Mouse (Mus musculus) macrophage (primary cell): ENCODE results near the gene Eif4e2. TPM values are rescaled to one million over a fixed set of nuclear protein-coding genes. Genes with fewer than 3 reads are reported as not detected.

Experiments used
- H3K27ac ChIP-seq: fragments of 350-480 bp; formaldehyde crosslinking; 2 replicates; pipeline ENCODE4 v1.9.0; 2021
- H3K36me3 ChIP-seq: fragments of 350-480 bp; formaldehyde crosslinking; 2 replicates; pipeline ENCODE4 v1.9.0; 2021; ENCODE audit errors: inconsistent target
- H3K4me3 ChIP-seq: fragments of 350-480 bp; formaldehyde crosslinking; 2 replicates; pipeline ENCODE4 v1.9.0; 2021; ENCODE audit errors: inconsistent target
- H3K79me2 ChIP-seq: fragments of 350-480 bp; formaldehyde crosslinking; 2 replicates; pipeline ENCODE4 v1.9.0; 2021; ENCODE audit errors: inconsistent target
- WGBS: methylation state at CpG from one replicate; pipeline ENCODE4 v1.1.7; 2026; ENCODE audit warnings: inconsistent platforms; ENCODE audit not compliant: missing documents; 5-methylcytosine and 5-hydroxymethylcytosine counted together
- polyA plus RNA-seq: library from polyadenylated mRNA; stranded (reverse); fragments of 250-400 nt; gene quantifications from 3 replicates; pipeline ENCODE4 v1.2.4, GENCODE M21; 2018; ENCODE audit warnings: inconsistent platforms
- total RNA-seq, 78 experiments: library from RNA; depleted of rRNA; stranded (reverse); fragments of 250-400 nt; gene quantifications; 1 replicate in 9 of 78; 2 replicates in 24 of 78; 3 replicates in 43 of 78; 4 replicates in 2 of 78; pipeline ENCODE4 v1.2.4; 2018; ENCODE audit warnings: inconsistent platforms in 56 of 78

The Eif4e2 gene
- 100 to 1,000 TPM in 7 of 26 experiments, 10 to 100 TPM in 19; 70.1 to 123 (median 96.7) TPM for total RNA-seq (2018; cell fraction: chromatin; rRNA removed)
- 100 to 1,000 TPM in 6 of 26 experiments, 10 to 100 TPM in 20; 81.1 to 137 (median 91.7) TPM for total RNA-seq (2018; cell fraction: cytosol; rRNA removed)
- total RNA-seq (2018; cell fraction: nucleus; rRNA removed): 100 to 1,000 TPM in 1 of 26 experiments, 10 to 100 TPM in 25; 61.8 to 110 (median 73.3) TPM
- polyA plus RNA-seq: 76.8 to 143 TPM (median 95.4 TPM) in 3 replicates

DNA sequence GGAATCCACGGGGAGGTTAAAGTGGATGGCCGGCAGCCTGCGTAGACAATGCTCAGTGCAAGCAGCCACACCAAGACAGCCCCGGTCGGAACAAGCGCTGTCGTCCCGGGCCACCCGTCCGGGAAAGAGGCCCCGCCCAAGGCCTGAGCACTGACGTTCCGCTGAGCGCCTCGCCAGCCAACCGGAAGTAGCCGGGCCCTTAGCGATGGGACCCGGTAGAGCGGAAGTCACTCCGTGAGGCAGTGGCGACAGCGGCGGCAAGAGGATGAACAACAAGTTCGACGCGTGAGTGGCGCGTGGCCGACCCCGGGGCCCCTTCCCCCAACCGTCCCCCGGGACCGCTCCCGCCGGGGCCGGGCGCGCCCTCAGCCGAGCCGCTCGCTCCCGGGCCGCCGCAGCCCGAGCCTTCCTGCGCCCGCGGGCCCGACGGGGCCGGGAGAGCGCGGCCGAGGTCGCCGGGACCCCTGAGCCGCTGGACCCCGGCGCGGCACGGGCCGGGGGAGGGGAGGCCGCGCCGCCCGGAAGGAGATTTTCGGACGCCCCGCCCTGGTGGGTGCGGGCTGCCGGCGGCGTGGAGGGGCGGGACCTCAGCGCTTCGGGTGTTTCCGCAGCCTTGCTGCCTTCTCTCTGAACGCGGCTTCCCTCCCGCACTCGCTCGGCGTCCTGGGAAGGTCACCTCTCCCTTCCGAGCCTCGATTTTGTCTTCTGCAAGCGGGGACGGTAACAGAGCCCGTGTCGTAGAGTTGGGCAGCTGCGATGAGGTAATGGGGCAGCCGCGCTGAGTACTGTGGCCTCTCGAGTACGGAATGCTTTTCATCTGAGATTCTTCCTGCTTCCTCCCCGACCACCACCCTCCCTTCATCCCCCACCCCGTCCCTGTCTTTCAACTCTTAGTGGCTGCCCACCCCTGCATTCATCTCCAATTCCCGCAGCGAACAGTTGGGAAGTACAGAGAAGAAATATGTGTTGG, at the start of gene Eif4e2:
Gene Eif4e2, plus strand, starts transcription at position 180 of the 970 bp plus-strand sequence.
- under 1% methylated on average over 93 of the region's 99 CpGs for WGBS
- peak within 1 kb of the TSS; percentile 89 for H3K4me3 ChIP-seq
- peak within 1 kb of the TSS; percentile 61 for H3K27ac ChIP-seq
- H3K36me3 ChIP-seq: no peaks in the 10 kb centered on the region
- H3K79me2 ChIP-seq: peaks cover 49% of the 10 kb centered on the region

DNA sequence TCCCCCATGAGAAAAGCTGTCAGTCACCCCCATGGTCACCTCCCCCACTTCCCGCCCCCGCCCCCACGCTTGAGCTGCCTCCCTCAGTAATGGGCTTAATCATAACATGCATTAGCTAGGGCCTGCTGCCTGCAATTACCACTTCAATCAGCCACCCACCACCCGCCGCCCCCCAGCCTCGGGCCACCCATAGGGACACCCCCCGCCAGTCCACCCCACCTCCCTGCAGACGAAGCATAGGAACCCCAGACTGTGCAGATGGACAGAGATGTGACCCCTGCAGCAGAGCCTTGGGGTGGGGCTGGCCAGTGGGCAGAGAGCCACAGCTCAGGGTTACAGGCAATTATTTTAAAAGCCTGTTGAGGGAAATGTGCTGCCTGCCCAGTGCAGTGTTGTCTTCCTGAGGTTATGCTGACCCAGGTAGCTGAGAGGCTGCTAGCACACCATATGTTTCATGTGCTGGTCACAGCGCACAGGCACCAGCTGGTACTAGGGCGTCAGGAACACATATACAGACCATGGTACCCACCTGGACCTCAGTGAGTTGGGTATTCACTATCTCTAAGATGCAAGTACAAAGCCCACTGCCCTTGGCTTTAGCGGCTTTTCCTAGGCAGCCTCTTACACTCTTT, 49.4 kb upstream of the Eif4e2 start:
- no peaks in the 10 kb centered on the region for H3K79me2 ChIP-seq
- no peaks in the 10 kb centered on the region for H3K36me3 ChIP-seq
- WGBS: 54% methylated on average over 11 of the region's 11 CpGs
- no peak overlapping the region for H3K27ac ChIP-seq
- no peak overlapping the region for H3K4me3 ChIP-seq

DNA sequence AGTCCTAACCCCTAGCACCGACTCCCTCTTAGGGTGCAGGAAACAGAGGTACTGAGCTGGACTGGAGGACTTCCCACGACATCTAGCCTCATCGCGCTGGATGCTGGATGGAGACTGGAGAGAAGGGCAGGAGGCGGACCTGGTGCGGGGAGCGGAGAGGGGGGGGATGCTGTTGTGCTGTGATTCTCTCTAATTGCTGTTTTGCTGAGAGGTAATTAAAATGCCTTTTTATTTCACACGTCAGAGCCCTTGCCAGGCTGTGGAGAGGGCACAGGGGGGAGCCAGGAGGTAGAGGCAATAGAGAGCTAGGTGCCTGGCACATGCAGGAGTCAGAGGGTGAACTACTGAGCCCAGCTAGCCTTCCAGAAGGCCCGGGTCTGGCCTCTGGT, 48.9 kb upstream of the Eif4e2 start:
- Histone ChIP-seq H3K27ac (no peak overlapping the region), H3K79me2 (no peaks in the 10 kb centered on the region), H3K36me3 (no peaks in the 10 kb centered on the region), H3K4me3 (no peak overlapping the region)
- WGBS: 64% methylated on average over 8 of the region's 9 CpGs

DNA sequence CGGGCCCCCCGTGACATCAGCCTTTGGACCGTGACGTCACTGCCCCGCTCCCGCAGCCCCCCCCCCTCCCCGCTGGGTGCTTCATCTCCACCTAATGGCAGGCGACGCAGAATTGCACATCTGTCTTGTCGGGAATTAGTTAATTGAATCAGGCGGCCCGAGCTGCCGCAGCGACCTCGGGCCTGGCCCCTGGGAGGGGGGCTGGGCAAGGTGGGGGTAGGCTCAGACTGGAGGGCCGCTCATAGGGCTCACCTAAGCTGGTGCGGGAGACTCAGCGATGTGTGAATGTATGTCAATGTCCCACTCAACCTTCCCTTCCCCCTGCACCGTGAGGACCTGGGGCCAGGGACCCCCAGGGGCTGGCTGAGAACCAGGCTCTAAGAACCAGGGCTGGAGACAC, 43.3 kb upstream of the Eif4e2 start:
- H3K27ac ChIP-seq: no peak overlapping the region
- no peak overlapping the region for H3K4me3 ChIP-seq
- 19% methylated on average over 17 of the region's 19 CpGs for WGBS
- no peaks in the 10 kb centered on the region for H3K36me3 ChIP-seq
- no peaks in the 10 kb centered on the region for H3K79me2 ChIP-seq

DNA sequence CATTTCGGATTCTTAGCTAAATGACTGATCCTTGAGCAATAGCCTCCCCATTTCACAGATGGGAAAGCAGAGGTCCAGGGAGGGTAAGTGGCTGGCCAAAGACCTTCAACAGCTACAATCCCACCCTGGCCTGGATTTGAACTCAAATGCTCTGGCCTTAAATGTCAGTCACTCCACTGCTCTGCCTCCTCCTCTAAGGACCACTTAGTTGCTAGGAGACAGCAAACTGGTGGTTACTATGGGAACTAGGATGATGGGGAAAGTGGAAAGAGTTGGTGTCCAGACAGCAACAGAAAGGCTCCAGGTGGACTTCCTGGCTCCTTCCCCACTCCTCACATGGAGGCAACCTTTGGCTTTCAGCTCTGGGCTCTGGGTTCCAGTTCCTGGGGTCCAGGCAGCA, 42.4 kb upstream of the Eif4e2 start:
- H3K4me3 ChIP-seq: no peak overlapping the region
- WGBS: 83% methylated on average over 1 of the region's 1 CpGs
- no peaks in the 10 kb centered on the region for H3K79me2 ChIP-seq
- no peaks in the 10 kb centered on the region for H3K36me3 ChIP-seq
- H3K27ac ChIP-seq: no peak overlapping the region

DNA sequence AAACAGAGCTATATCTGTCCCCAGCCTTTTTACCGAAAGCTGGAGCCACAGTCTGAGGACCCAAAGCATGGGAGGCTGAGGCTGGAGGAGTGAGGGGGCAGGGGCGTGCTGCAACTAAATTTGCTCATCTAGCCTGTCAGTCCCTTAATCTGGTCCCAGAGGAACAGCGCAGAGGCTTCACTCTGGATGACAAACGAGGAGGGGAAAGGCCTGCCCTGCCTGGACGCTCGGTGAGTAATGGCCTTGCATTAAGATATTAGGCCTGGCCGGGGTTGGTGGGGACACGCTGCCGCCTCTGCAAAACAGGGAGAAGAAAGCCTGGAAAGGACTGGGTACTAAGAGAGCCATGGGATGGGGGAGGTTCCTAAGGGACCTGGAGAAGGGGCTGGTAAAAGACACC, 41.4 kb upstream of the Eif4e2 start:
- H3K4me3 ChIP-seq: no peak overlapping the region
- H3K79me2 ChIP-seq: no peaks in the 10 kb centered on the region
- no peaks in the 10 kb centered on the region for H3K36me3 ChIP-seq
- 83% methylated on average over 9 of the region's 9 CpGs for WGBS
- H3K27ac ChIP-seq: no peak overlapping the region

DNA sequence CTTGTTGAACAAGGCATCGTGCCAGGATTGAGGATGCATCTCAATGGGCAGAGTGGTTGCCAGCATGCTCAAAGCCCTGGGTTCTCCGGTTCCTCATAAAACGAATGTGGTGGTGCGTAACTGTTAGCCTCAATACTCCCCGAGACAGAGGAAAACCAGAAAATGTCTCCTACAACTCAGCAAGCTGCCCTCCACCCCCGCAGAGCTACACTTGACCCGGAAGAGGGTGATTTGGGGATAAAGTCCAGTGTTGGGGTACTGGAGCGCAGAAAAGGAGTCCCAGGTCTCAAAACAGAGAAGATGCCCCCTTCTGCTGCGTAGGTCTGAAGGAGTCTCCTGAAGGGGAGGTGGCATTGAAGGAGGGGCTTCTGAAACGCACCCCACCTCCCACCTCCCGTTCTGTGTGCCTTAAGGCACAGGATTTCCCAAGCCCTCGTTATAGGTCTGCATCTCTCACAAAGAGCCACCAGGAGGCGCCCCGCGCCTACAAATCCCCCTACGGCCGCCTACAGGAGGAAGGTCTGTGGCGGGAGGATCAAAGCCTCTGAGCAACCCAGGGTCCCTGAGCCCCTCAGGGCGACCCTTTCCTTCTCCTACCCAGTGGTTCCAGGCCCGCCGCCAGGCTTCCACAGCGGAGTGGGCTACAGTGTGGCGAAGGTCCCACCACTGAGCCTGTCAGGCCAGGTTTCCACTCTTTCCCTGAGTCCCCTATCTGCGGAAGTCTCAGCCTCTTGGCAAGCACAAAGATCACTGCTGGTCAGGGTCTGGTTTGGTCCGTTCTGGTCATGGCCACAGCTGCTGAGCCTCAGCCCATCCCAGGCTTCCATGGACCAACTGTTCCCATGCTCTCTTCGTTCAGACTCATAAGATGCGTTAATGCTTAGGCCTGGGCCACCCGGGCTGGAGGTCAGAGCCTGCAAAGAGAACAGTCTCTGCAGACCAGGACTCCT, 39.4 kb upstream of the Eif4e2 start:
- Histone ChIP-seq H3K4me3 (no peak overlapping the region), H3K36me3 (no peaks in the 10 kb centered on the region), H3K27ac (no peak overlapping the region), H3K79me2 (no peaks in the 10 kb centered on the region)
- 36% methylated on average over 28 of the region's 28 CpGs for WGBS

DNA sequence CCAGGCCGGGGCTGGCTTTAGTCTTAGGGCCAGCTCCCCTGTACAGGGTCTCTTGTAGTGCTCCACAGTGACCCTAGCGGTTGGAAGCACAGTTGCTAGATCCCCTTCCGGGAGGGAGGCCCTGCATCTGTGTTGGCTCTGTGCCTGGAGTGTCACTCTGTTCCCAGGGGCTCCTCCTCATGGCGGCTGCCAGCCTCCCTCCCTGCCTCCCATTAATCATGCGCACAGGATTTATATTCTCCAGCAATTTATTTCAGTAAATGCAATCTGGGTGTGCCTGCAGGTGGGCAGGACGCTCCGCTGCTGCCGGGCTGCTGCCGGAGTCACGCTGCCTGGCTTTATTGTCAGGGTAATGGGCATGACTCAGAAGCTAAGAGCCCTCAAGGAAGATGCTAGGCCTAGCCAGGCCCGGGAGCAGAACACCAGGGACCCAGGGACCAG, 37.8 kb upstream of the Eif4e2 start:
- Histone ChIP-seq H3K4me3 (no peak overlapping the region), H3K36me3 (no peaks in the 10 kb centered on the region), H3K79me2 (no peaks in the 10 kb centered on the region), H3K27ac (no peak overlapping the region)
- WGBS: 44% methylated on average over 11 of the region's 11 CpGs

DNA sequence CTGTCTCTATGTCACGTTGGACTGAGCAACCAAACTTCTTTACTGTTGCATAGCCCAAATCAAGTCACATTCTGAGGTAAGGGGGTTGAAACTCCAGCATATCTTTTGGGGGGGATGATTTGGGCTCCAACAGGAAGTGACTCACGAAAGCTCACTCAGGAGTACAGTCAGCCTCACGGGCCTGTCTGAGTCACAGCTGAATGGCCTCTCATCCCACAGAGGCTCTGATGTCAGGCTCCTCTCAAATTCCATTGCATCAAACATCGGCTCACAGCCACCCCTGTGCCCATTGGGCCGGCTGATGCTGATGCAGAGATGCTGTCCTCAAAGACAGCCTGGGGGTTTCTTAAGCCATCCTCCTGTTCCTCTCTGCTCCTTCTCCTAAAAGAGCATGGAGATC, 32.8 kb upstream of the Eif4e2 start:
- Histone ChIP-seq H3K27ac (peak overlapping the region; percentile 93), H3K36me3 (no peaks in the 10 kb centered on the region), H3K79me2 (no peaks in the 10 kb centered on the region), H3K4me3 (no peak overlapping the region)
- 15% methylated on average over 5 of the region's 5 CpGs for WGBS

DNA sequence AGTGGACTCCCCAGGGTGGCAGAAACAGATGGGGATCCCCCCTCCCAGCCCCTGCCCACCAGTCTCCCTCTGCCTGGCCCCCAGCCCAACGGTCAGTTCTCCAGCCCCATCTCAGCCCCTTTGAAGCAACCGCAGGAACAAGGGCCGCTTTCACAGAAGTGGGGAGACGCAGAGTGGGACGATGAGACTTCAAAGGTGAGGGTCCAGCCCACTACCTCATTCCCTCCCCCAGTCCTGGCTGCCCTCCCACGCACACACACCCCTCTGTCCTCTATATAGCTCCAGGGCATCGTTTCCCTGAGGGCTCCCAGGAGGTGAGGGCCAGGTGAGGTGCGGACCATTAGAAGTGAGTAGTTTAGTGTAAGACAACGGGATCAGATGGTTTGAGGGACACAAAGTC, 30.7 kb upstream of the Eif4e2 start, which contains the start of gene Prss56:
Gene Prss56, plus strand, starts transcription at position 301 of the 400 bp plus-strand sequence.
- WGBS: 93% methylated on average over 9 of the region's 9 CpGs
- peak within 1 kb of the TSS; percentile 93; the same call in 1 of the 2 replicates for H3K27ac ChIP-seq
- no peak within 1 kb of the TSS for H3K4me3 ChIP-seq
- no peaks in the 10 kb centered on the region for H3K36me3 ChIP-seq
- H3K79me2 ChIP-seq: no peaks in the 10 kb centered on the region

DNA sequence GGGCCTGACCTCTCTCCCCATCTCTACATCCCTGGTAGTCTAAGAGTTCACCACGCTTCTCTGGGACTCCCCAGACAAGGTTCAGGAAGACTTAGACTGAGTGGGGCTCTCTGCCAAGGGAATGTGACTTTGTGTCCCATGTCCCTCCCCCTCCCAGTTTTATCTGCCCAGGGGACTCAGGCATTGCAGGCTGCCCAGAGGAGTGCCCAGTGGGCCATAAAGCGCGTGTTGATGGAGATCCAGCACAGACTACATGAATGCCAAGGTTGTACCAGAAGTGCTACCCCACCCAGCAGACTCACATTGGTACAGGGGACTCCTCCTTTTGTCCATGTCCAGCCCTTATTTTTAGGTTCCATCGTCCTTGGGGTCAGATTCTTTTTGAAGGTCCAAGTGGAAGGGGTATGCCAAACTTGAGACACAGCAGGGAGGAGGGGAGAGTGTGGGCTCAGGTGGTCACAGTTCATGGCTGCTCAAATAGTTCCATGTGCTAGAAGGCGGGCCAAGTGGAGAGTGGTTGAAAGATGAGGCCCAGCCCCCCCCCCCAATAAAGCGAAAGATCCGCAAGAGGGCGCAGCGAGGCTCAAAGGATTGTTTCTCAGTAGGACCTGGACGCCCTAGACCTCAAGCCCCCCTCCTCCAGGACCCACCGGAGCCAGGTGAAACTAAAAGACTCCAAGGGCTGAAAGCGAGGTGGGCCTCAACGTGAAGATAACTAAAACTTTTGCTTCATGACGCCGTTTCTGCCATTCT, 29.5 kb upstream of the Eif4e2 start:
- Histone ChIP-seq H3K27ac (no peak overlapping the region), H3K4me3 (no peak overlapping the region), H3K36me3 (no peaks in the 10 kb centered on the region), H3K79me2 (no peaks in the 10 kb centered on the region)
- 43% methylated on average over 14 of the region's 15 CpGs for WGBS

DNA sequence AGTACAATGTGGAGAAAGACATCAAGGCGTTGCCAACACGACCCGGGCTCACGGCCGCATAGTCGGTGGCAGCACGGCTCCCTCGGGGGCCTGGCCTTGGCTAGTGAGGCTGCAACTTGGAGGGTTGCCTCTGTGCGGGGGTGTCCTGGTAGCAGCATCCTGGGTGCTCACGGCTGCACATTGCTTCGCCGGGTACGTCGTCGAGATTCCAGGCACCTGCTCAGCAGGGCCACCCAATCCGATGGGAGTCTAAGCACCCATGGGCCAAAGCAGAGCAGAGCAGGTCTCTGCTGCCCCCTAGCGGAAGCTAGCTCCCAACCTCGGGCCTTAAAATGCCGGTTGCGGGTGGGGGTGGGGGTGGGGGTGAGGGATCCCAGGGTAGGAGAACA, 29.0 kb upstream of the Eif4e2 start:
- WGBS: 14% methylated on average over 16 of the region's 20 CpGs
- Histone ChIP-seq H3K36me3 (no peaks in the 10 kb centered on the region), H3K27ac (no peak overlapping the region), H3K4me3 (no peak overlapping the region), H3K79me2 (no peaks in the 10 kb centered on the region)

DNA sequence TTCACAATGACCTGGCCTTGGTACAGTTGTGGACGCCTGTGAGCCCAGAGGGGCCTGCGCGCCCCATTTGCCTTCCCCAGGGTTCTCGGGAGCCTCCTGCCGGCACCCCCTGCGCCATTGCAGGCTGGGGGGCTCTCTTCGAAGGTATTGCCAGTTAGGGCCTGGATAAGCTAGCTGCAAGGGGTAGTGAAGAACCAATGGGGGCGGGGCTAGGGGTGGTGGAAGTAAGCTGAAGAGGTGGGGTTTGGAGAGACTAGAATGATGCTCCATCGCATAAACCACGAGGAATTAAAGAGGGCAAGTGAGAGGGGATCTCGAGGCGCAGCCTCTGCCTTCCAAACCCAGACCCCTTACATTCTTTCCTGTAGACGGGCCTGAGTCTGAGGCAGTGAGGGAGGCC, 28.2 kb upstream of the Eif4e2 start:
- no peaks in the 10 kb centered on the region for H3K36me3 ChIP-seq
- no peak overlapping the region for H3K27ac ChIP-seq
- no peak overlapping the region for H3K4me3 ChIP-seq
- H3K79me2 ChIP-seq: no peaks in the 10 kb centered on the region
- 22% methylated on average over 12 of the region's 13 CpGs for WGBS
